Mouse (Mus musculus) lung, postnatal 0 days (tissue): ENCODE data around the gene Ociad2.

Experiments used
- CTCF ChIP-seq: IDR thresholded peaks from 2 replicates; pipeline ENCODE4 v1.5.1; 2016; ENCODE audit warnings: antibody characterized with exemption, mild to moderate bottlenecking
- EP300 ChIP-seq: IDR thresholded peaks from 2 replicates; pipeline ENCODE4 v1.6.1; 2016; ENCODE audit warnings: antibody characterized with exemption, mild to moderate bottlenecking, control low read depth

DNA sequence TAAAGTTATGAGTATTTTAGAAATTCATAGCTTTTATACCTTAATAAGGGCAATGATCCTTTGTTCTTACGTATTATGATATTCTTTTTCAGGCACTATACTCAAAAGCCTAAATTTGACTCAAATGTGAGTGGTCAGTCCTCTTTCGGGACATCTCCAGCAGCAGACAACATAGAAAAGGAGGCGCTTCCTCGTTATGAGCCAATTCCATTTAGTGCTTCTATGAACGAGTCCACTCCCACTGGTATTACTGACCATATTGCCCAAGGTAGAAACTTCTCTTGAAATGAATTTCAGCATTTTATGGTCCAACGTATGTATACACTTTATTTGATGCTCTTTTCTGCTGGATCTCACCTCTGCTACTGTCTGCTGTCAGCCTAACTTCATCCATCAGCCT lies 34.3 kb downstream of the Ociad2 start:
- TF ChIP-seq CTCF = no peak
- TF ChIP-seq EP300 = no peak
